Mouse (Mus musculus): ENCODE data around the gene Ccdc17. TPM values are rescaled to one million over a fixed set of nuclear protein-coding genes. Genes with fewer than 3 reads are reported as not detected.

Gene Ccdc17
- 8.2 and 18.7 TPM in 2 replicates for polyA plus RNA-seq (2015; fragmentation: Nextera tagmentation; extraction: Ambion mirVana)

GRCm38 (mm10) chr4:116596379-116596778 lies at the start of gene Ccdc17:
Gene Ccdc17, plus strand, starts transcription at chr4:116596654.

GRCm38 (mm10) chr4:116555413-116556300 lies 40.8 kb upstream of the Ccdc17 start, which contains the start of gene Tmem69:
Gene Tmem69, minus strand, starts transcription at chr4:116555936.

GRCm38 (mm10) chr4:116557306-116558121 lies 38.9 kb upstream of the Ccdc17 start, which contains the start of gene Gpbp1l1:
Gene Gpbp1l1, plus strand, starts transcription at chr4:116557658.

GRCm38 (mm10) chr4:116627722-116628662 lies 31.5 kb downstream of the Ccdc17 start, which contains the start of gene Nasp:
Gene Nasp, minus strand, starts transcription at chr4:116627941.

Other genes starting within 250 kb of the Ccdc17 start
- gene Mast2, start 132.5 kb upstream of the Ccdc17 start, polyA plus RNA-seq (2015; fragmentation: Nextera tagmentation; extraction: Ambion mirVana), result 11.6 and 12.7 TPM in 2 replicates
- 8.1 and 17.0 TPM in 2 replicates for gene Ipp, start 89.1 kb upstream of the Ccdc17 start, polyA plus RNA-seq (2015; fragmentation: Nextera tagmentation; extraction: Ambion mirVana)
- 18.0 and 27.2 TPM in 2 replicates for gene Tmem69, start 40.7 kb upstream of the Ccdc17 start, polyA plus RNA-seq (2015; fragmentation: Nextera tagmentation; extraction: Ambion mirVana)
- 19.4 and 29.9 TPM in 2 replicates for gene Gpbp1l1, start 39.0 kb upstream of the Ccdc17 start, polyA plus RNA-seq (2015; fragmentation: Nextera tagmentation; extraction: Ambion mirVana)
- gene Nasp, start 31.3 kb downstream of the Ccdc17 start, polyA plus RNA-seq (2015; fragmentation: Nextera tagmentation; extraction: Ambion mirVana), result 47.4 and 51.3 TPM in 2 replicates
- gene Akr1a1, start 55.0 kb downstream of the Ccdc17 start, polyA plus RNA-seq (2015; fragmentation: Nextera tagmentation; extraction: Ambion mirVana), result 737 and 1,023 TPM in 2 replicates
- 2,483 and 3,429 TPM in 2 replicates for gene Prdx1, start 88.9 kb downstream of the Ccdc17 start, polyA plus RNA-seq (2015; fragmentation: Nextera tagmentation; extraction: Ambion mirVana)
- 10.5 and 20.8 TPM in 2 replicates for gene Mmachc, start 111.8 kb downstream of the Ccdc17 start, polyA plus RNA-seq (2015; fragmentation: Nextera tagmentation; extraction: Ambion mirVana)
- gene Ccdc163, start 111.9 kb downstream of the Ccdc17 start, polyA plus RNA-seq (2015; fragmentation: Nextera tagmentation; extraction: Ambion mirVana), result 12.2 and 25.4 TPM in 2 replicates
- gene Tesk2, start 124.3 kb downstream of the Ccdc17 start, polyA plus RNA-seq (2015; fragmentation: Nextera tagmentation; extraction: Ambion mirVana), result 2.2 and 5.0 TPM in 2 replicates
- 28.4 and 29.9 TPM in 2 replicates for gene Toe1, start 211.0 kb downstream of the Ccdc17 start, polyA plus RNA-seq (2015; fragmentation: Nextera tagmentation; extraction: Ambion mirVana)
- 9.7 and 10.1 TPM in 2 replicates for gene Mutyh, start 211.1 kb downstream of the Ccdc17 start, polyA plus RNA-seq (2015; fragmentation: Nextera tagmentation; extraction: Ambion mirVana)
- gene Hpdl, start 225.1 kb downstream of the Ccdc17 start, polyA plus RNA-seq (2015; fragmentation: Nextera tagmentation; extraction: Ambion mirVana), result 1.9 and 3.1 TPM in 2 replicates

Measured in adrenal gland, postnatal 0 days (tissue).